Mouse (Mus musculus) kidney, adult 2 months (tissue): ENCODE measurements around the gene Cacna1d.

ENCODE experiments used
- CTCF ChIP-seq: fragments of 200-500 bp; conservative IDR thresholded peaks from 2 replicates; pipeline ENCODE4 v1.5.1; 2011; ENCODE audit warnings: low read depth, mild to moderate bottlenecking, control low read depth, low read length, moderate library complexity, mixed read lengths; ENCODE audit not compliant: insufficient read depth, insufficient read length
- POLR2A ChIP-seq: fragments of 200-500 bp; IDR thresholded peaks from one replicate; pipeline ENCODE4 v1.6.1; 2011; ENCODE audit warnings: low read depth, low read length, control low read depth

DNA sequence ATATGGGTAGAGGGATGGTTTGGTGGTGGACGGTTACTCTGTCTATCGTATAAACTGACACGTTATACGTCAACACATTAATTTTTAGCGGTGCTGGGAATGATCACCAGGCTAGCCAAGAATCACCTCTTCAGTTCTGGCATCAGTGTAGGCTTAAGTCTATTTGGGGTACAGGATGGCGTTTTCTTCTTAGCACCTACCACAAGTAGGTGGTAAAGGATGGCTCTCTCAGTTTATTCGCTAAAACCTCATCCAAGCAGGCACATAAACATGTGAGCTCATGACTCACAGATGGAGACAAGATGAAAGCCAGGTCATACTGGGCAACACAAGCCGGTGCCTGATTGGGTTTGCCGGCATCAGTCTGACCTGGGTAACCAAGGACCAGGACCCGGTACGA, 193.8 kb downstream of the Cacna1d start:
- TF ChIP-seq CTCF (no peak), POLR2A (no peak)
